Mouse (Mus musculus): Measurements from ENCODE around the gene Kcnq5. TPM values are rescaled to one million over a fixed set of nuclear protein-coding genes. Genes with fewer than 3 reads are reported as not detected.
"Not testable (repeated sequence)": the region's sequence is repeated elsewhere in the genome, so short reads cannot be mapped to it uniquely, and the experiment has no call there.

The Kcnq5 gene
- polyA plus RNA-seq, 1 experiment from 2014 or later: 1.2 TPM

DNA sequence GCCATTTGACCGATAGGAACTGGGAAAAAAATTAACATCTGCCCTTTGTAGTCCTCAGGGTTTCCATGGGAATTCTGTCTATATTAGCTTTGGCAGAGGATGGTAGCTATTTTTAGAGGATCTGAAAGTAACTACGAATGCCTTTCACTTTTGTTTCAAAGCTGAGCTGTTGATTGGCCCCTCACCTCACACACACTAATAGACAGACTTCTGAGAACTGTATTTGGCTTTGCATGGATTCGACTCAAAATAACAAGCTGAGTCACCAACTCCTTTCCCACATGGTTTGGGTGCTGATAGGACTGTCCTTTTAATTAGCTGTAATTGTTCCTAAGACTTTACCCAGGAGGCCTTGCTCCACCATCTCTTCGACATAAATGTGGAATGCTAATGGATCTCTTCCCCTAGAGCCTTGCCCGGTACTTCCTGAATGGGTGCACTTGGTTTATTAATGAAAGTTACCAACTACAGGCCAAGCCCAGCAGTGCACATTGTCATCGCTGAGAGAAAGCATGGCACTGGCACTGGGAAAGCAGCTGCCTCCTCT lies 131.8 kb downstream of the Kcnq5 start:
- Histone ChIP-seq H3K9ac (no peak overlapping the region), H3K27ac (no peak overlapping the region), H3K4me3 (no peak overlapping the region), H3K27me3 (no peaks in the 10 kb centered on the region), H3K9me3 (no peaks in the 10 kb centered on the region), H3K4me2 (no peak overlapping the region), H3K4me1 (0 out of 2 replicates have a peak, but pooled peaks cover 4% of the 10 kb centered on the region), H3K36me3 (no peaks in the 10 kb centered on the region)
- WGBS: 59% methylated on average over 6 of the region's 6 CpGs
- ATAC-seq (ENCODE audit: insufficient number of reproducible peaks, low FRiP score, low TSS enrichment, low read depth): no peak

DNA sequence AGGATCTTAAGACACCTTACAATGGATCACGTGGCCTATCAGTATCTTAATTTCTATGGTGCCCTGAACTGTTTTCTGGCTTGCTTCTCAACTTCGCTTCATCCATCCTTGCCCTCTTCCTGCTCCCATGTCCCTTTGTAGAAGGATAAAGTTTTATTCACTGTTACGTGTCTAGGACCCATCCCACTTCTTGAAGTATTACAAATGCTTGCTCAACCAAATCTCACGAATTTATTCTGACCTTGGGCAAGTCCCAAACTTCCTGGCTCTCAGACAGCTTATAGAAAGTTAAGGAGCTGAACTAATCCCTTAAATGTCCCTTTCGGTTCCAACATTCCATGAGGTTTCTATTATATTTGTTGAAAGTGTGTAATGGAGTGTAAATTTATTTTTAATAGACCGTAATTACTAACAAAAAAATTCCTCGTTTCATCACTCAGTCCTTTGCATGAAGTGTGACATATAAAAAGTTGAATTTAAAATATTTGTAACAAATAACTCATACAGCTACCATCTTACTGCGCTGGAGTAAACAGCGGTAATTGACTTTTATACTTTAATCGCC lies 141.6 kb downstream of the Kcnq5 start:
- no peak overlapping the region for H3K9ac ChIP-seq
- no peak for ATAC-seq (ENCODE audit: insufficient number of reproducible peaks, low FRiP score, low TSS enrichment, low read depth)
- no peaks in the 10 kb centered on the region for H3K4me1 ChIP-seq
- no peaks in the 10 kb centered on the region for H3K36me3 ChIP-seq
- H3K4me3 ChIP-seq: no peak overlapping the region
- no peak overlapping the region for H3K4me2 ChIP-seq
- H3K27me3 ChIP-seq: no peaks in the 10 kb centered on the region
- no peak overlapping the region for H3K27ac ChIP-seq
- H3K9me3 ChIP-seq: no peaks in the 10 kb centered on the region
- WGBS: 63% methylated on average over 10 of the region's 10 CpGs

DNA sequence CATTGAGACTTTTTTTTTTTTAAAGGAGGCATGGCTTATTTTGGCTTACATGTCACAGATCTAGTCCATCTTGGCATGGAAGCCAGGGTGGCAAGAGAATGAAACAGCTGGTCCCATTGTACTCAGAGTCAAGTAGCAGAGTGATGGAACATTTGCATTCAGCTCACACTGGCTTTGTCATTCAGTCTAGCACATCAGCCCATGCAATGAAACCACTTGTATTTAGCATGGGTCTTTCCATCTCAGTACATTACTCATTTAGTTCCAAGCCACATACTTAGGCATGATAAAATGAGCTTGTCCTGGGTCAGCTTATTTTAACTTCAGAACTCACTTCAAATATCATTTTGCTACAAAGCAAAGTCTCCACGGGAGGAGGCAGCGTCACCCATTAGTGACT lies 156.7 kb downstream of the Kcnq5 start:
- Histone ChIP-seq H3K4me3 (no peak overlapping the region), H3K27me3 (no peaks in the 10 kb centered on the region), H3K9ac (no peak overlapping the region), H3K9me3 (no peaks in the 10 kb centered on the region), H3K4me2 (no peak overlapping the region), H3K4me1 (no peaks in the 10 kb centered on the region), H3K27ac (no peak overlapping the region), H3K36me3 (no peaks in the 10 kb centered on the region)
- 82% methylated on average over 2 of the region's 2 CpGs for WGBS
- ATAC-seq (ENCODE audit: insufficient number of reproducible peaks, low FRiP score, low TSS enrichment, low read depth): no peak

DNA sequence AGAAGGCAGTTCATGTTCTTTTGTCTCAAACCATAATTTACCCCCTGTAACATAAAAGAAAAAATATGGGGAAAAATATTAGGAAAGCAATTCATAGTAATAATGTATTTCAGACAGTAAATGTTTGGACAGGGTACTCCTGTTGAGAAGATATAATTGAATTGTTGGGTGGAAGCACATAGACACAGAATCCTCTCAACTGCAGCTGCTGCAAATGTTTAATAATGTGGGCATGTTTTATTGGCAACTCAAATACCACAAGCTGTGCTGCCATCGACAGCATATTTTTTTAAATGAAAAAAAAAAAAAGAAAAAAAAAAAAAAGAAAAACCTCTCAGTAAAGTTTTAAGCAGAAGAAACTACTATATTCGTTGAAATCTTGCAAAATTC lies 157.3 kb downstream of the Kcnq5 start:
- WGBS: 49% methylated on average over 2 of the region's 2 CpGs
- H3K9me3 ChIP-seq: no peaks in the 10 kb centered on the region
- H3K4me2 ChIP-seq: no peak overlapping the region
- no peaks in the 10 kb centered on the region for H3K36me3 ChIP-seq
- no peaks in the 10 kb centered on the region for H3K27me3 ChIP-seq
- H3K4me1 ChIP-seq: no peaks in the 10 kb centered on the region
- H3K27ac ChIP-seq: no peak overlapping the region
- no peak overlapping the region for H3K4me3 ChIP-seq
- H3K9ac ChIP-seq: no peak overlapping the region
- ATAC-seq (ENCODE audit: insufficient number of reproducible peaks, low FRiP score, low TSS enrichment, low read depth): no peak

DNA sequence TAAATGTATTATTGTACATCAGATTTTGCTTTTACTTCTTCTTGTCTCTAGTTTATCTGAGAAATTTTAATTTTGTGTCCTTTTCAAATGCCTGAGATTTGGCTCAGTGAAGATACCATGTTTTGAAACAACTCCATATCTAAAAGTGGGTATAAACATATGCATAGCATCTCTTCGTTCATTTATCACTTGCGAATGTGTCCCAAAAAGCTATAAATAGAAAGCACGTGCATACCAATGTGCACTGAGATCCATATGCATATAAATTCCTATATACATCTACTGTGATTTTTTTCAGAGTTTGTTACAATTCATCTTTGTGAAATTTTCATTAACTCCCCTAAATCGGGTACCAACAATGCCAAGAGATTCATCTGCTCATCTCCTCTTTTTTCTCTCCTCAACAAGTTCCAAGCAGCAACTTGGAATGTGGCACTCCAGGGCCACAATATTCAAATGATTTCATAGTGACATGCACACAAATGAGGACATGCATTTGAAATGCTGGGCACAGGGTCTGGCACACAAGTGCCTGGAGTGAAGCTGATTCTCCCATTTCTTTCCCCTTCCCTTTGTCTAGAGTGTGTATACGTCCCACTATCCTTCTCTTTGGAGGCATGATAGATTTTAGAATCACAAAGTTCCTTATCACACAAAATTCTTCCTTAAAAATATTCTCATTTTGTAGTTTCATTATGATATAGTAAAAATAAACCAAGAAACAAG lies 157.8 kb downstream of the Kcnq5 start:
- Histone ChIP-seq H3K4me1 (no peaks in the 10 kb centered on the region), H3K4me3 (no peak overlapping the region), H3K27ac (no peak overlapping the region), H3K4me2 (no peak overlapping the region), H3K27me3 (no peaks in the 10 kb centered on the region), H3K9me3 (no peaks in the 10 kb centered on the region), H3K36me3 (no peaks in the 10 kb centered on the region), H3K9ac (no peak overlapping the region)
- ATAC-seq (ENCODE audit: insufficient number of reproducible peaks, low FRiP score, low TSS enrichment, low read depth): no peak
- 79% methylated on average over 5 of the region's 5 CpGs for WGBS

DNA sequence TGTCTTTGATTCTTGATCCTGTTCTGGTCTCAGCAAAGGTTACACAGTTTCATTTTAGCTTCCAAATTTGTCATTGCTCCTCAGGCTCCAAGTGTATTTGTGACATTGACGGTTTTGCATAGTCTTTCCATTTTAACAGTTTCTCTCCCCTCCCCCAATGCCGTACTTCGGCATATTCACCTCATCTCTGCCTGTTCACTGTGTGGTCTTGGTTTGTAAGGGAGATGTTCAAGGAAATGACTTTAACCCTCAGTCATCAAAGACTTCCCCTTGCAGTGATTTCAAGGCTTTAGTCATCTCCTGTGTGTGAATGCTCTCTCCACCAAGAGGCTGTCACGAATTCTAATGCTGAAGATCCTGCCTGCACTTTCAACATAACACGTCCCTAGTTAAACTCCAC lies 181.0 kb downstream of the Kcnq5 start:
- Histone ChIP-seq H3K9me3 (no peaks in the 10 kb centered on the region), H3K4me2 (no peak overlapping the region), H3K4me3 (no peak overlapping the region), H3K27me3 (no peaks in the 10 kb centered on the region), H3K27ac (no peak overlapping the region), H3K36me3 (no peaks in the 10 kb centered on the region), H3K9ac (no peak overlapping the region), H3K4me1 (no peaks in the 10 kb centered on the region)
- ATAC-seq (ENCODE audit: insufficient number of reproducible peaks, low FRiP score, low TSS enrichment, low read depth): no peak
- 74% methylated on average over 5 of the region's 5 CpGs for WGBS

DNA sequence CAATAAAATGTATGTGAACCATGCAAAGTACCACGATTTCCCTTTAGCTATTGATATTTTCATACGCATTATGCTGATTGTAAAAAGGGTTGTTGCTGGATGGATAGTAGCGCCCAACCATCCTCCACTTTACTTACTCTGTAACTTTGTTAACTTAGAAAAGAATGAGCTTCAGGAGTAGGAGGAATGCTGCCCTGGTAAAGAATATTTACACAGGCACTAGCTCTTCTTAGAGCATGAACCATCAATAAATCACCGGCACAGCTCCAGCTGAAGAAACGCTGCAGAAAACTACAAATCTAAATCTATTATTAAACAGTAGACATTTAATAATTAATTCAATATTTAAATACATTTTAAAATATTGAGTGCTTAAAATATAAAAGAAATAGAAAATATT lies 184.2 kb downstream of the Kcnq5 start:
- H3K4me2 ChIP-seq: no peak overlapping the region
- no peak overlapping the region for H3K27ac ChIP-seq
- no peak overlapping the region for H3K4me3 ChIP-seq
- 78% methylated on average over 5 of the region's 5 CpGs for WGBS
- H3K36me3 ChIP-seq: no peaks in the 10 kb centered on the region
- no peak for ATAC-seq (ENCODE audit: insufficient number of reproducible peaks, low FRiP score, low TSS enrichment, low read depth)
- no peaks in the 10 kb centered on the region for H3K4me1 ChIP-seq
- no peak overlapping the region for H3K9ac ChIP-seq
- H3K27me3 ChIP-seq: no peaks in the 10 kb centered on the region
- no peaks in the 10 kb centered on the region for H3K9me3 ChIP-seq

DNA sequence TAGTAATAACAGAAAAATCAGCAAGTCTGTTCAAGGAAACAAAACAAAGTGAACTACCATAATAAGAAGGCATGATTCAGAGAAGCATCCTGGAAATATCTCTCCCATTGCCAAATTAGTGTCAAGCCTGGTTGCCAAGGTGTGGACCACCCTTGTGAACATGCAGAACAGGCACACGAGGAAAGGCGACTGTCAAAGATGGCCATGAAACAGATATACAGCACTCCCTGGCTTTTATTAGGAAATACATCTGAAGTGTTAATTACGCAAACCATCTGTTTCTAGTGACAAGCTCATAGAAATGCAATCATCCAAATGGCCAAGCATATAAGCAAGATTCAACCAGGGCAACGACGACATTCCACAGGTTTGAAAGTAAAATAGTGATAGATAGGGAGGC lies 187.8 kb downstream of the Kcnq5 start:
- Histone ChIP-seq H3K27me3 (no peaks in the 10 kb centered on the region), H3K4me1 (no peaks in the 10 kb centered on the region), H3K4me3 (no peak overlapping the region), H3K4me2 (no peak overlapping the region), H3K9ac (no peak overlapping the region), H3K36me3 (no peaks in the 10 kb centered on the region), H3K9me3 (no peaks in the 10 kb centered on the region), H3K27ac (no peak overlapping the region)
- WGBS: 43% methylated on average over 5 of the region's 5 CpGs
- no peak for ATAC-seq (ENCODE audit: insufficient number of reproducible peaks, low FRiP score, low TSS enrichment, low read depth)

DNA sequence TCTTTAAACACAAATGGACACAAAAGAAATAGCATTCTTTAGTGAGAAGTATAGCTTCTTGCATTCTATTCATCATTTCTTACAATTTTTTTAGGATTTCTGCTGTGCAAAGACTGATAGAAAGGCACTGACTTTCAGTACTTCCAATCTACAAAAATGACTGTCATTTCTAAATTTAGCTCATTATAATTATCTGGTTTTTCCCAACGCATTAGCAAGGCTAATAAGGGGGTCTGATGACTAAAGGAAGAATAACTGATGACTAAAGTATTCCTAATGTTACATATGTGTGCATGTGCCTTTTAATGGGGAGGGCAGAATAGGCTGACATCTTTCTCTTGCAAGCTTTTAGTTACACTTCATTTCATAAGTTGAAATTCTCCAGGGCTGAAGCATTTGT lies 191.2 kb downstream of the Kcnq5 start:
- H3K27me3 ChIP-seq: no peaks in the 10 kb centered on the region
- no peak overlapping the region for H3K27ac ChIP-seq
- H3K36me3 ChIP-seq: no peaks in the 10 kb centered on the region
- H3K4me3 ChIP-seq: no peak overlapping the region
- no peak overlapping the region for H3K4me2 ChIP-seq
- H3K9ac ChIP-seq: no peak overlapping the region
- WGBS: 71% methylated on average over 1 of the region's 1 CpGs
- no peaks in the 10 kb centered on the region for H3K4me1 ChIP-seq
- ATAC-seq (ENCODE audit: insufficient number of reproducible peaks, low FRiP score, low TSS enrichment, low read depth): no peak
- no peaks in the 10 kb centered on the region for H3K9me3 ChIP-seq

DNA sequence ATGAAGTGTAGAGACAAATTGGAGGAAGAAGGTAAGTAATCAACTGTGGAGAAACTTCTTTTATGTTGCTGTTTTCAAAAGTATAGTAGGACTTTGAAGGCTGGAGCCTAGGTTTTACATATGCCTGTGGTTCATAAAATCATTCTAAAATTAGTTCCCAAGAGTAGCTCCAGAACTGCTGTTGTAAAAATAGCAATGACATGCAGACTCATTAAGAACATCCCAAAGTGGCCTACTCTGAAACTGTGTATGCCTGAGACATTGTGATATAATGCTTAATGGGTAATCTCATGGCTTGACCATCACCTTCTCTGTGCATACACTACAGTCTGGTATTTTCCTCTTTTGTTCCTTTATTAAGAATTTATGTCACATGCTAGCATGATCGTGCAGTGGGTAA lies 212.4 kb downstream of the Kcnq5 start:
- Histone ChIP-seq H3K36me3 (no peaks in the 10 kb centered on the region), H3K27me3 (no peaks in the 10 kb centered on the region), H3K4me3 (no peak overlapping the region), H3K4me2 (no peak overlapping the region), H3K9me3 (no peaks in the 10 kb centered on the region), H3K9ac (no peak overlapping the region), H3K4me1 (no peaks in the 10 kb centered on the region), H3K27ac (no peak overlapping the region)
- ATAC-seq (ENCODE audit: insufficient number of reproducible peaks, low FRiP score, low TSS enrichment, low read depth): no peak
- WGBS: 85% methylated on average over 1 of the region's 1 CpGs

DNA sequence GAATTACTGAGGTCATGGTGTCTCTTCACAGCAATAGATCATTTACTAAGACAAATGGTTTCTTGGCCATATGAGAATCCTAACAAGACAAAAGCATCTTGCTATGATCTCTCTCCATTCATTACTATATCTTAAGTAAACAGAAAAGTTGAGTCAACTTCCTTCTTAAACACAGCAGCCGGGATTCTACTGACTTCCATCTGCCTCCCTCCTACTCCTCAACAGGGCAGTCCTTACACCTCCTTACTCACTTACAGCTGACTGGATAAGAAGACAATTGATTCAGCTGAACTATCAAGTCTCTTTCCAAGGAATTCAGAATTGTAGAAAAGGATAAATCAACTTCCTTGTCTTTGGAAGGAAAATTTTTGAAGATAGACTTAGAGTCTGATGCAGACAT lies 232.6 kb downstream of the Kcnq5 start:
- 83% methylated on average over 1 of the region's 1 CpGs for WGBS
- no peak for ATAC-seq (ENCODE audit: insufficient number of reproducible peaks, low FRiP score, low TSS enrichment, low read depth)
- Histone ChIP-seq H3K27ac (no peak overlapping the region), H3K36me3 (no peaks in the 10 kb centered on the region), H3K9ac (no peak overlapping the region), H3K4me2 (no peak overlapping the region), H3K27me3 (no peaks in the 10 kb centered on the region), H3K4me3 (no peak overlapping the region), H3K9me3 (no peaks in the 10 kb centered on the region), H3K4me1 (no peaks in the 10 kb centered on the region)

DNA sequence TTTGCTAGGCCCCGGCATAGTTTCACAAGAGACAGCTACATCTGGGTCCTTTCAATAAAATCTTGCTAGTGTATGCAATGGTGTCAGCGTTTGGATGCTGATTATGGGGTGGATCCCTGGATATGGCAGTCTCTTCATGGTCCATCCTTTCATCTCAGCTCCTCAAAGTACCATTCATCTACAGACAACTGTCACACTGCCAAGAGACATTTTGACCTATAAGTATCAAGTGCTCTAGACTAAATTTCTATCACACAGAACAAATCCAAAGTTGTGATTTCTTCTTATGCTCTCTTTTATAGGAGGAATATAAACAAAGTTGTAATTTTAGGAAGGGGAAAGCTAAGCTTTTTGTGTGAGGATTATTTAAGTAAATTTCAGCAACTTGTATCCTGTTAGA lies 238.5 kb downstream of the Kcnq5 start:
- H3K4me2 ChIP-seq; H3K9me3 ChIP-seq; H3K27me3 ChIP-seq; H3K4me3 ChIP-seq; H3K27ac ChIP-seq; H3K36me3 ChIP-seq; H3K9ac ChIP-seq; ATAC-seq (ENCODE audit: insufficient number of reproducible peaks, low FRiP score, low TSS enrichment, low read depth); H3K4me1 ChIP-seq: not testable (repeated sequence)
- 78% methylated on average over 2 of the region's 2 CpGs for whole genome bisulfite sequencing

Data from limb, embryonic 15.5 days (tissue).